26 mouse cellular contexts compared by ENCODE assay signal in the genomic region with DNA sequence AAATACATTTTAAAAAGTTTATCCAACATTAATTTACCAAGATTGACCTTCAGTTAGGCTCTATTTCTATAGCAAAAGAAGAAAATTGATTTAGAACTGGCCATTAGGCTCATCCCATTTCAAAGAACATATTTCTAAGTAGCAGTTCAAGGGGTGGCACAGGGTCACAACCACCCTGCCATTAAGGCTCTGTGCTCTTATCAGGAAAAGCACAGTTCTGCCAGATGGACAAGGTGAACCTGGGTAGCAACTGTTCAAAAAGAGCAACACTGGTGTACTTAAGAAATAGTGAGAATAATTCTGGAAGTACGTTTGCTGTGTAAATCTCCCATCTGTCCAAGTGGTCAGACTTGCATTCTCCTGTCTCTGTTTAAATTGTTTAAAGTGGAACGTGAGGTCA.
"Had no signal": no experiment of that assay in that cellular context is flagged by ENCODE, and none has a peak within 500 bp of the region (broad histone marks: within the 10 kb centered on the region; RNA-seq: fewer than 3 reads in every experiment).

No protein-coding gene starts in this region.

- H3K27ac ChIP-seq: gastrocnemius, adult 2 months; heart, adult 2 months; heart, embryonic 13.5 days; heart, embryonic 15.5 days; hindbrain, embryonic 10.5 days; hindbrain, embryonic 12.5 days; hindbrain, embryonic 14.5 days; intestine, embryonic 15.5 days; kidney, postnatal 0 days; layer of hippocampus, adult 2 months; left cerebral cortex, adult 2 months; limb, embryonic 10.5 days; limb, embryonic 12.5 days; liver, embryonic 15.5 days had no signal

- H3K27me3 ChIP-seq: heart, embryonic 13.5 days; heart, embryonic 15.5 days; hindbrain, embryonic 12.5 days; intestine, embryonic 15.5 days; limb, embryonic 12.5 days; liver, embryonic 15.5 days had no signal

- H3K9me3 ChIP-seq: heart, embryonic 13.5 days; heart, embryonic 15.5 days; hindbrain, embryonic 10.5 days; hindbrain, embryonic 12.5 days; intestine, embryonic 15.5 days; limb, embryonic 10.5 days; limb, embryonic 12.5 days; liver, embryonic 15.5 days had no signal

- H3K4me1 ChIP-seq: heart, embryonic 13.5 days; heart, embryonic 15.5 days; hindbrain, embryonic 10.5 days; hindbrain, embryonic 12.5 days; intestine, embryonic 15.5 days; limb, embryonic 10.5 days; limb, embryonic 12.5 days had no signal

- H3K9ac ChIP-seq: heart, embryonic 13.5 days; heart, embryonic 15.5 days; hindbrain, embryonic 12.5 days; hindbrain, embryonic 14.5 days; intestine, embryonic 15.5 days; limb, embryonic 12.5 days; liver, embryonic 15.5 days had no signal

- ATAC-seq: hindbrain, embryonic 16.5 days; inflammation-experienced regulatory T-cells, adult 6 months; intestine, embryonic 15.5 days; intestine, postnatal 0 days had no signal

- H3K4me2 ChIP-seq: heart, embryonic 11.5 days; heart, embryonic 13.5 days; heart, embryonic 15.5 days; hindbrain, embryonic 12.5 days; hindbrain, embryonic 14.5 days; intestine, embryonic 15.5 days; limb, embryonic 12.5 days; liver, embryonic 15.5 days had no signal

- H3K36me3 ChIP-seq: heart, embryonic 15.5 days; hindbrain, embryonic 10.5 days; hindbrain, embryonic 12.5 days; intestine, embryonic 15.5 days; limb, embryonic 10.5 days; limb, embryonic 12.5 days; liver, embryonic 15.5 days had no signal

- H3K4me3 ChIP-seq: gastrocnemius, adult 2 months; heart, adult 2 months; heart, embryonic 13.5 days; heart, embryonic 15.5 days; hindbrain, embryonic 10.5 days; hindbrain, embryonic 12.5 days; intestine, embryonic 15.5 days; layer of hippocampus, adult 2 months; left cerebral cortex, adult 2 months; limb, embryonic 10.5 days; limb, embryonic 12.5 days; liver, embryonic 15.5 days had no signal

- DNase-seq: gastrocnemius, adult 2 months; gastrocnemius, postnatal 10 days; gastrocnemius, postnatal 25 days; heart, adult 2 months; heart, postnatal 14 days; heart, postnatal 4 days; kidney, adult 18-20 months; kidney, adult 8-10 months; kidney, postnatal 14 days; kidney, postnatal 4 days had no signal
